Mouse (Mus musculus) spleen, adult 2 months (tissue): ENCODE measurements at regions not wholly inside any gene's neighbourhood (a gene's known extent, or its start where the extent isn't known, plus 50 kb on each side); places are given as distances from the start of the nearest gene placed in this dataset.

Source experiments
- DNase-seq, 2 experiments: peaks; one replicate each; pipeline versions ENCODE4 v3.0.0 to v3.0.0-alpha.2; 2012 to 2021; ENCODE audit warnings: low spot score in 2 of 2, low read depth in 1 of 2
- H3K27ac ChIP-seq: fragments of 200-500 bp; 2 replicates; pipeline ENCODE4 v1.5.1; 2012; ENCODE audit warnings: low read length, inconsistent platforms; ENCODE audit not compliant: insufficient read depth
- H3K27me3 ChIP-seq: fragments of 200-500 bp; 2 replicates; pipeline ENCODE4 v1.6.1; 2012; ENCODE audit warnings: mild to moderate bottlenecking, moderate library complexity, low read length, inconsistent platforms; ENCODE audit not compliant: control insufficient read depth, insufficient read depth
- H3K36me3 ChIP-seq: fragments of 200-500 bp; 2 replicates; pipeline ENCODE4 v1.6.1; 2012; ENCODE audit warnings: mild to moderate bottlenecking, low read length, inconsistent platforms; ENCODE audit not compliant: control insufficient read depth, insufficient read depth
- H3K4me1 ChIP-seq: fragments of 200-500 bp; 2 replicates; pipeline ENCODE4 v1.6.1; 2011; ENCODE audit warnings: inconsistent platforms; ENCODE audit not compliant: control insufficient read depth, insufficient read depth, insufficient read length
- H3K4me3 ChIP-seq: fragments of 200-500 bp; 2 replicates; pipeline ENCODE4 v1.5.1; 2011; ENCODE audit warnings: mild to moderate bottlenecking, inconsistent platforms; ENCODE audit not compliant: insufficient read depth, insufficient read length; ENCODE audit errors: extremely low read depth
- CTCF ChIP-seq: fragments of 200-500 bp; IDR thresholded peaks from 2 replicates; pipeline ENCODE4 v1.5.1; 2011; ENCODE audit warnings: mild to moderate bottlenecking, inconsistent platforms; ENCODE audit not compliant: insufficient read depth, insufficient read length, insufficient replicate concordance; ENCODE audit errors: extremely low read depth
- POLR2A ChIP-seq: fragments of 200-500 bp; IDR thresholded peaks from 2 replicates; pipeline ENCODE4 v1.6.1; 2011; ENCODE audit warnings: low read depth, low read length, inconsistent platforms
- WGBS: fragments of 180-500 bp; shearing (Covaris S2); methylation state at CpG from one replicate; pipeline ENCODE4 v1.1.7; 2018; 5-methylcytosine and 5-hydroxymethylcytosine counted together

GRCm38 (mm10) chr2:101084648-101085047, 539.9 kb upstream of the Rag2 start:
- Histone ChIP-seq H3K4me1 (no peaks in the 10 kb centered on the region), H3K4me3 (no peak overlapping the region), H3K36me3 (no peaks in the 10 kb centered on the region), H3K27me3 (no peaks in the 10 kb centered on the region), H3K27ac (no peak overlapping the region)
- DNase-seq = no peak
- WGBS = 78% methylated on average over 1 of the region's 1 CpGs
- TF ChIP-seq CTCF = no peak
- TF ChIP-seq POLR2A = no peak

GRCm38 (mm10) chr2:101107183-101107872, 517.2 kb upstream of the Rag2 start:
- H3K36me3 ChIP-seq = no peaks in the 10 kb centered on the region
- no peak for DNase-seq
- WGBS = 81% methylated on average over 1 of the region's 1 CpGs
- H3K4me3 ChIP-seq = no peak overlapping the region
- H3K4me1 ChIP-seq = no peaks in the 10 kb centered on the region
- TF ChIP-seq POLR2A (no peak), CTCF (no peak)
- no peak overlapping the region for H3K27ac ChIP-seq
- H3K27me3 ChIP-seq = no peaks in the 10 kb centered on the region

GRCm38 (mm10) chr2:101136867-101137266, 487.7 kb upstream of the Rag2 start:
- 37% methylated on average over 1 of the region's 1 CpGs for WGBS
- TF ChIP-seq POLR2A = no peak
- TF ChIP-seq CTCF = no peak
- no peaks in the 10 kb centered on the region for H3K36me3 ChIP-seq
- no peak overlapping the region for H3K4me3 ChIP-seq
- H3K27me3 ChIP-seq = no peaks in the 10 kb centered on the region
- no peak for DNase-seq
- H3K4me1 ChIP-seq = no peaks in the 10 kb centered on the region
- H3K27ac ChIP-seq = no peak overlapping the region

- no peak overlapping the region for H3K4me3 ChIP-seq
- no peaks in the 10 kb centered on the region for H3K27me3 ChIP-seq
- WGBS = 91% methylated on average over 1 of the region's 1 CpGs
- DNase-seq = no peak
- no peak overlapping the region for H3K27ac ChIP-seq
- H3K36me3 ChIP-seq = no peaks in the 10 kb centered on the region
- no peaks in the 10 kb centered on the region for H3K4me1 ChIP-seq
- TF ChIP-seq POLR2A = no peak
- TF ChIP-seq CTCF = no peak
Measured at GRCm38 (mm10) chr2:101139931-101140330, 484.6 kb upstream of the Rag2 start.

GRCm38 (mm10) chr2:101156755-101157271, 467.7 kb upstream of the Rag2 start:
- no peak overlapping the region for H3K4me3 ChIP-seq
- WGBS = 80% methylated on average over 5 of the region's 5 CpGs
- no peaks in the 10 kb centered on the region for H3K27me3 ChIP-seq
- no peaks in the 10 kb centered on the region for H3K4me1 ChIP-seq
- no peak overlapping the region for H3K27ac ChIP-seq
- TF ChIP-seq POLR2A (no peak), CTCF (no peak)
- DNase-seq = no peak
- no peaks in the 10 kb centered on the region for H3K36me3 ChIP-seq

- H3K4me3 ChIP-seq = no peak overlapping the region
Measured at GRCm38 (mm10) chr2:101159276-101159675, 465.2 kb upstream of the Rag2 start.

GRCm38 (mm10) chr2:101165942-101166341, 458.6 kb upstream of the Rag2 start:
- WGBS = 82% methylated on average over 6 of the region's 6 CpGs
- no peak for TF ChIP-seq CTCF
- H3K27ac ChIP-seq = no peak overlapping the region
- no peaks in the 10 kb centered on the region for H3K4me1 ChIP-seq
- no peaks in the 10 kb centered on the region for H3K27me3 ChIP-seq
- no peaks in the 10 kb centered on the region for H3K36me3 ChIP-seq
- H3K4me3 ChIP-seq = no peak overlapping the region
- no peak for DNase-seq

More at GRCm38 (mm10) chr2:101159276-101159675, 465.2 kb upstream of the Rag2 start:
- Histone ChIP-seq H3K27ac (no peak overlapping the region), H3K36me3 (no peaks in the 10 kb centered on the region), H3K4me1 (no peaks in the 10 kb centered on the region), H3K27me3 (no peaks in the 10 kb centered on the region)
- 31% methylated on average over 4 of the region's 4 CpGs for WGBS
- no peak for DNase-seq
- no peak for TF ChIP-seq CTCF
- no peak for TF ChIP-seq POLR2A
